Mouse (Mus musculus) forebrain, postnatal 0 days (tissue): ENCODE results near the gene Srr. TPM values are rescaled to one million over a fixed set of nuclear protein-coding genes. Genes with fewer than 3 reads are reported as not detected.

Experiments used
- ATAC-seq: fragments of 200-750 bp; cut with Nextera tagmentation; 2 replicates; pipeline ENCODE4 v1.8.0; 2017; ENCODE audit warnings: mild to moderate bottlenecking, moderate library complexity
- DNase-seq: peaks from one replicate; pipeline ENCODE4 v3.0.0-alpha.2; 2015
- H3K27ac ChIP-seq: fragments of 300-500 bp; sonication (generic); 2 replicates; pipeline ENCODE4 v1.5.1; 2014; ENCODE audit warnings: low read depth, mild to moderate bottlenecking, antibody characterized with exemption, low read length, moderate library complexity, mixed read lengths
- H3K27me3 ChIP-seq: fragments of 300-500 bp; sonication (generic); 2 replicates; pipeline ENCODE4 v1.6.1; 2014; ENCODE audit warnings: mild to moderate bottlenecking, low read length, mixed read lengths; ENCODE audit not compliant: insufficient read depth
- H3K36me3 ChIP-seq: fragments of 300-500 bp; sonication (generic); 2 replicates; pipeline ENCODE4 v1.6.1; 2014; ENCODE audit warnings: mild to moderate bottlenecking, moderate library complexity; ENCODE audit not compliant: insufficient read depth
- H3K4me1 ChIP-seq: fragments of 300-500 bp; sonication (generic); 2 replicates; pipeline ENCODE4 v1.6.1; 2014; ENCODE audit warnings: antibody characterized with exemption; ENCODE audit not compliant: insufficient read depth
- H3K4me2 ChIP-seq: fragments of 300-500 bp; sonication (generic); 2 replicates; pipeline ENCODE4 v1.6.1; 2014; ENCODE audit warnings: low read depth, mild to moderate bottlenecking, moderate library complexity
- H3K4me3 ChIP-seq: fragments of 300-500 bp; sonication (generic); 2 replicates; pipeline ENCODE4 v1.5.1; 2014; ENCODE audit warnings: low read depth, low read length, mixed read lengths
- H3K9ac ChIP-seq: fragments of 300-500 bp; sonication (generic); 2 replicates; pipeline ENCODE4 v1.6.1; 2014; ENCODE audit warnings: mild to moderate bottlenecking
- H3K9me3 ChIP-seq: fragments of 300-500 bp; sonication (generic); 2 replicates; pipeline ENCODE4 v1.6.1; 2016; ENCODE audit warnings: low read length
- CTCF ChIP-seq: sonication (generic); IDR thresholded peaks from 2 replicates; pipeline ENCODE4 v1.5.1; 2016; ENCODE audit warnings: antibody characterized with exemption, control low read depth, low read depth
- WGBS: fragments of 180-500 bp; shearing (Covaris S2); extraction: QIAGEN DNeasy Blood & Tissue Kit; methylation state at CpG from one replicate; pipeline ENCODE4 v1.1.7; 2014; 5-methylcytosine and 5-hydroxymethylcytosine counted together
- polyA plus RNA-seq: library from polyadenylated mRNA; unstranded; fragments of >200 nt; fragmentation: Nextera tagmentation; extraction: Ambion mirVana; gene quantifications from 2 replicates; pipeline ENCODE4 v1.2.1, GENCODE M21; 2015
- total RNA-seq: library from RNA; depleted of rRNA; stranded (reverse); fragments of >200 nt; gene quantifications from 2 replicates; pipeline ENCODE4 v1.2.3, GENCODE M21; 2014

Gene Srr
- total and polyA plus RNA-seq, 2 experiments from 2014 or later: 40.2 to 45.8 TPM

- ATAC-seq: no peak
- Histone ChIP-seq H3K4me3 (no peak overlapping the region), H3K9me3 (no peaks in the 10 kb centered on the region), H3K36me3 (peaks cover 32% of the 10 kb centered on the region), H3K9ac (no peak overlapping the region), H3K4me1 (peaks cover 16% of the 10 kb centered on the region), H3K4me2 (no peak overlapping the region), H3K27me3 (no peaks in the 10 kb centered on the region), H3K27ac (no peak overlapping the region)
- no peak for TF ChIP-seq CTCF
- WGBS: 94% methylated on average over 4 of the region's 4 CpGs
- no peak for DNase-seq
Measured at GRCm38 (mm10) chr11:74929111-74929510, 3.4 kb upstream of the Srr start.

GRCm38 (mm10) chr11:74927236-74927725 is 1.5 kb upstream of the Srr start:
- DNase-seq (no peak), ATAC-seq (no peak)
- no peaks in the 10 kb centered on the region for H3K9me3 ChIP-seq
- no peak overlapping the region for H3K4me3 ChIP-seq
- H3K27me3 ChIP-seq: no peaks in the 10 kb centered on the region
- H3K4me1 ChIP-seq: peaks cover 16% of the 10 kb centered on the region
- no peak overlapping the region for H3K27ac ChIP-seq
- no peak overlapping the region for H3K9ac ChIP-seq
- WGBS: 83% methylated on average over 2 of the region's 2 CpGs
- H3K36me3 ChIP-seq: peaks cover 16% of the 10 kb centered on the region
- H3K4me2 ChIP-seq: no peak overlapping the region
- TF ChIP-seq CTCF: no peak

- Histone ChIP-seq H3K27me3 (no peaks in the 10 kb centered on the region), H3K4me3 (peak overlapping the region; percentile 61), H3K36me3 (peaks cover 16% of the 10 kb centered on the region), H3K9ac (peak overlapping the region; percentile 82), H3K4me2 (peak overlapping the region; percentile 66), H3K9me3 (no peaks in the 10 kb centered on the region), H3K27ac (peak overlapping the region; percentile 95), H3K4me1 (peaks cover 16% of the 10 kb centered on the region)
- ATAC-seq: no peak
- no peak for TF ChIP-seq CTCF
- no peak for DNase-seq
- 9% methylated on average over 11 of the region's 11 CpGs for WGBS
Measured at GRCm38 (mm10) chr11:74926388-74927005, 749 bp upstream of the Srr start.

GRCm38 (mm10) chr11:74924149-74924548 is 1.6 kb downstream of the Srr start:
- Histone ChIP-seq H3K9ac (no peak overlapping the region), H3K9me3 (no peaks in the 10 kb centered on the region), H3K36me3 (peaks cover 4% of the 10 kb centered on the region; the same call in 1 of the 2 replicates), H3K27ac (no peak overlapping the region), H3K4me1 (peaks cover 16% of the 10 kb centered on the region), H3K4me2 (no peak overlapping the region), H3K27me3 (no peaks in the 10 kb centered on the region), H3K4me3 (no peak overlapping the region)
- TF ChIP-seq CTCF: peak; percentile 51
- no peak for ATAC-seq
- 56% methylated on average over 4 of the region's 4 CpGs for WGBS
- DNase-seq: no peak

GRCm38 (mm10) chr11:74919249-74919648 is 6.5 kb downstream of the Srr start:
- Histone ChIP-seq H3K9ac (no peak overlapping the region), H3K4me1 (peaks cover under 1% of the 10 kb centered on the region; the same call in 1 of the 2 replicates), H3K36me3 (peaks cover 6% of the 10 kb centered on the region; the same call in 1 of the 2 replicates), H3K27me3 (no peaks in the 10 kb centered on the region), H3K4me3 (no peak overlapping the region), H3K9me3 (no peaks in the 10 kb centered on the region), H3K27ac (no peak overlapping the region), H3K4me2 (no peak overlapping the region)
- DNase-seq: peak; percentile 17
- TF ChIP-seq CTCF: no peak
- ATAC-seq: peak; percentile 42; the same call in 1 of the 2 replicates
- 66% methylated on average over 6 of the region's 6 CpGs for WGBS

- Histone ChIP-seq H3K4me2 (no peak overlapping the region), H3K9me3 (no peaks in the 10 kb centered on the region), H3K36me3 (peaks cover 22% of the 10 kb centered on the region), H3K4me1 (no peaks in the 10 kb centered on the region), H3K27ac (no peak overlapping the region), H3K9ac (no peak overlapping the region), H3K27me3 (no peaks in the 10 kb centered on the region), H3K4me3 (no peak overlapping the region)
- 86% methylated on average over 3 of the region's 3 CpGs for WGBS
- TF ChIP-seq CTCF: no peak
- no peak for ATAC-seq
- no peak for DNase-seq
Measured at GRCm38 (mm10) chr11:74912492-74912891, 13.3 kb downstream of the Srr start.

- no peak for TF ChIP-seq CTCF
- Histone ChIP-seq H3K4me1 (no peaks in the 10 kb centered on the region), H3K27me3 (no peaks in the 10 kb centered on the region), H3K4me3 (no peak overlapping the region), H3K9ac (no peak overlapping the region), H3K27ac (no peak overlapping the region), H3K4me2 (no peak overlapping the region), H3K36me3 (peaks cover 47% of the 10 kb centered on the region), H3K9me3 (no peaks in the 10 kb centered on the region)
- WGBS: 90% methylated on average over 4 of the region's 4 CpGs
- no peak for ATAC-seq
- DNase-seq: no peak
Measured at GRCm38 (mm10) chr11:74909978-74910377, 15.8 kb downstream of the Srr start.
